Mouse (Mus musculus) cerebellum, adult (tissue): Measurements from ENCODE around the gene Atp6v0e2.

Experiments used
- ATAC-seq: cut with Nextera tagmentation; 2 replicates; pipeline ENCODE4 v1.9.2; 2017; ENCODE audit warnings: mild to moderate bottlenecking, moderate library complexity, mixed read lengths; ENCODE audit not compliant: insufficient number of reproducible peaks, low FRiP score, low TSS enrichment

Gene Atp6v0e2

DNA sequence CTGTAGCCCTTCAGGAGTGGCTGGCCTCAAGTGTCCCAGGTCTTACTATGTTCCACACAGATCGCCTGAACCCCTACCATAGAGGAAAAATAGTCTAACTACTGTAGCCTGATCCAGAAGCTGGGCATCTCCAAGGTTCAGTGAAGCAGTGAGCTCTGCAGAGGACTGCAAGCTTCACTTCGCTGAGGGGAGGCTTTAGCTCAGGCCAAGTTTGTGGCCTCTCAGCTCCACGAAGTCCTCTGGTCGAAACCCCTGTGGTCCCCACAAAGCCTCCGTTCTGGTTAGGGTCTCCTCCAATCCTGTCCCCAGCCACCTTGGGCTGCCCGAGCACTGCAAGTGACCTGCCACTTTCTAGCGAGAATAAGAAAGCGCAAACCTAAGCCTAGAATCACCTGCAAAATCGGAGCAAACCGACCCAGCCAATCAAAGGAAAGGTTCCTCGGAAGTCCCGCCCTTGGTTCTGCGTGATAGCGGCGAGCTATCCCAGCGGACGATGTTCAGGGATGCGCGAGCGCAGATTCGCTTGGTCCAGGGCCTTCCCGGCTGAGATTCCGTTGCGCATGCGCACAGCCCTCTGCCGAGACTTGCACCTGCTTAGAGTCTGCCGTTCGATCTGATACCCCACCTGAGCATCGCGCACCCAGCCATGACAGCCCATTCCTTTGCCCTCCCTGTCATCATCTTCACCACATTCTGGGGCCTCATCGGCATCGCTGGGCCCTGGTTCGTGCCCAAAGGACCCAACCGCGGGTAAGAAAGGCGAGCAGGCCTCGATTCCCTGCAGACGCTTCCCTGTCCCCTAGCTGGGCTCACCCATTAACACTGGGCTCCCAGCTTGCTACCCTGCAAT is at the start of gene Atp6v0e2:
Atp6v0e2 (plus strand) TSS at position 511 of the 850 bp plus-strand sequence.
- peak; percentile 92 for ATAC-seq

GRCm38 (mm10) chr6:48487747-48488725 is 49.4 kb upstream of the Atp6v0e2 start:
- no peak for ATAC-seq

DNA sequence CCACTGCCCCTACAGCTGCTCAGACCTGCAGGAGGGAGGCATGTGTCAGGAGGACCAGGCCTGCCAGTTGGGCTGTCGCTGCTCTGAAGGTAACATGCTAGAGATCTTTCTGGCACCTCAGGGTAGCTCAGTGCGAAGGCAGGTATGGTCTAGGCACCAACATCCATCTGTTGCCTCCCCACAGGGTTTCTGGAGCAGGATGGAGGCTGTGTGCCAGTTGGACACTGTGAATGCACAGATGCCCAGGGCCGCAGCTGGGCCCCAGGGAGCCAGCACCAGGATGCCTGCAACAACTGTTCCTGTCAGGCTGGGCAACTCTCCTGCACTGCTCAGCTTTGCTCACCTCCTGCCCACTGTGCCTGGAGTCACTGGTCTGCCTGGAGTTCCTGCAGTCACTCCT is 47.7 kb upstream of the Atp6v0e2 start:
- 0 out of 2 replicates have a peak, but pooled peaks have one; percentile 43 for ATAC-seq

DNA sequence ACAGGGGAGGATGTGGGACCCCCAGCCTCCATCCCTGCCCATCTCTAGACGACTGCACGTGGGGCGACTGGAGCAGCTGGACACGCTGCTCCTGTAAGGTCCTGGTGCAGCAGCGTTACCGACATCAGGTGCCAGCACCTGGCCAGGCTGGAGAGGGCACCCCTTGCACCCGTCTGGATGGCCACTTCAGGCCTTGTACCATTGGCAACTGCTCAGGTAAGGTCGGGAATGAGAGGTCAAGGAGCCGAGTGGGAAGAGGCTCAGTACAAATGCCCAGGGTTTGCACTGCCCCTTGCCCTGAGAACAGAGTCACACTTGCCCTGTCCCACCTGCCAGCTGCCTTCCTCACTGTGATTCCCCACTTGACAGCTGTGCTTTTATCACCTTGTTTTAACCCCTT is 46.1 kb upstream of the Atp6v0e2 start:
- no peak for ATAC-seq

DNA sequence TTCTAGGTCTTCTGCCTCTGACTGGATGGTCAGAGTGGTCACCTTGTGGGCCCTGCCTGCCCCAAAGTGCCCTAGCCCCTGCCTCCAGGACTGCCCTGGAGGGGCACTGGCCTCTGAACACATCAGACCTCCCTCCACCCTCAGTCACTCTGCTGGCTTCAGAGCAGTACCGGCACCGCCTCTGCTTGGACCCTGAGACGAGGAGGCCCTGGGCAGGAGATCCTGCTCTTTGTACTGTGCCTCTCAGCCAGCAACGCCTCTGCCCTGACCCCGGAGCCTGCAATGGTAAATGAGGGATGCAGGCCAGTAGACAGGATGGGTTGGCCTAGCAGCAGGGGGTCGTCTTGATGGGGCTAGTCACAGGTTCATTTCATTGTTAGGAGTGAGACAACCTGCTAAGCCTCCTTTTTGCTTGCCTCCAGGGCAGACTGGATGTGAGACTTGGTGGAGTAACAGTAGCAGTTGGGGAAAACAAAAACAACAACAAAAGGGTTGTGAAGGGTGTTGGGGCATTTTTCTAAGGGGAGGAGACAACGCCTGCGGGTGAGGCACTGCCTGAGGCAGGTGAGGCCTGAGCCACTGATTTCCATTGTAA is 44.2 kb upstream of the Atp6v0e2 start:
- ATAC-seq, result no peak

- no peak for ATAC-seq
Observed at GRCm38 (mm10) chr6:48497521-48497920, 39.9 kb upstream of the Atp6v0e2 start.

GRCm38 (mm10) chr6:48503847-48504240 is 33.6 kb upstream of the Atp6v0e2 start:
- 0 out of 2 replicates have a peak, but pooled peaks have one; percentile 7 for ATAC-seq

- ATAC-seq, result peak; percentile 98
Observed at GRCm38 (mm10) chr6:48504241-48504854, 33.1 kb upstream of the Atp6v0e2 start.

- ATAC-seq, result no peak
Observed at GRCm38 (mm10) chr6:48508087-48508486, 29.3 kb upstream of the Atp6v0e2 start.

DNA sequence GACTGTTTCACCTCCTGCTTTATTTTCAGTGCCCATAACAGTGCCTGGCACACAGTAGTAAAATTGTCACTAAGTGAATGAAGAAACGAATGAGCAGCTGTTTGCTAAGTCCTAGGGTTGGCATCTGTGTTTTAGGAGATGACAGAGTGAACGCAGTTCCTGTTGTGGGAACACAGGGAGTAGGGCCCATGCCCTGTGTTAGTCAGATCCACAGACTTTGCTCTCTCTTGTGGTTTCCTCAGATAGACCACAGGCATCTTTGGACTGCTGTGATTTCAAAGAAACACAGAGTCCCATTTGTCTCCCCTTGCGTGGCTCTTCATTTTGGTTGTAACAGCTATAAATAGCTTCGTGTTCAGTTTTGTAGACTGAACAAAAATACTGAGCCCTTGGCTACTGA is 27.0 kb upstream of the Atp6v0e2 start:
- no peak for ATAC-seq

- ATAC-seq, result no peak
Observed at GRCm38 (mm10) chr6:48511861-48512260, 25.6 kb upstream of the Atp6v0e2 start.

DNA sequence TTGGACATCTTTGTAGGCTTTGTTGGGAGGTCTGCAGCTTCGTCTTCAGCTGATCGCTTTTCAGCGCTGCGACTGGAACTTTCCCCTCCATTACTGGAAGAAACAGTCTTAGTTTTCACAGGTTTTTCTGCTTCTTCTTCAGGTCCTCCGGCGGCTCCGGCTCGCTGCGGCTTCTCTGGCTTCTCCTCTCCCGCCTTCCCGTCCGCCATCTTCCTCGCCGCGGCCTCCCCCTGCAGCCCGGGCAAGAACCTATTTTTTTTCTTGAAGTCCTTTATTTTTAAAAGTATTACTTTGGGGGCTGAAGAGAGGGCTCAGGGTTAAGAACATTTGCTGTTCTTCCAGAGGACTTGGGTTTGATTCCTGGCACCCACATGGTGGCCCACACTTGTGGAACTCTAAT is 12.5 kb upstream of the Atp6v0e2 start:
- 0 out of 2 replicates have a peak, but pooled peaks have one; percentile 72 for ATAC-seq

DNA sequence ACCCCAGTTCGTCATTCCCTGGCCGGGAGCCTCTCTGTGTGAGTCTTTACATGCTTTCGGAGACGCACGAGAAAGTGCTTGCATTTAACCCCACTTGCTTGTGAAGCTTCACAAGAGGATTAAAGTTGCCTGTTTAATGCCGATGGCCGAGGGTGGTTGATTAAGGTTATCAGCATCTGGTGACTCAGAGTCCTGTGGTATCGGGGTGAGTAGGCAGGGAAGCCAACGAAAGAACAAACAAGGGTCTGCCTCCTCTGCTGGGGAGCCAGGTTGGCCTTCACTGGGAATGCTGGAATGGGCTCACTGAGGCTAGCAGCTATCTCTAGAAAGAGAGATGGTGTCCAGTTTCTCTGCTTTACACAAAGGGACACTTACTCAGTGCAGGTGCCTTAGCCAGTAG is 9.5 kb upstream of the Atp6v0e2 start:
- no peak for ATAC-seq

DNA sequence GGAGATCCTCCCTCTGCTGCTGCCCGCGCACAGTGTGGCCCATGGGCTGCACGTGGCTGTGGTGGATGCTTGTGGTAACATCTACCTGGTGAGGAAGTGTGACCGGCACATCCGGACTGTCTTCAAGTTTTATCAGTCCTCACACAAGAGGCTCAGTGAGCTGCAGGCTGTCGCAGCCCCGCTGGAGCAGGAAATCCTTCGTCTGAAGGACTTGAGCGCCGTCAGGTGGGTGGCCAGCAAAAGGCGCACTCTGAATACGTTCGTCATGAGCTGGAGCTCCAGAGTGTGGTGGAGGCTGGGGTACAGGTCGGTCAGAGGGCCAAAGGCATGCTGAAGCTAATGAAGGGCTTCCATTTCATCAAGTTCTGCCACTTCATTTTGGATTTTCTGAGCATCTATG is 8.2 kb upstream of the Atp6v0e2 start:
- ATAC-seq, result no peak

- peak; percentile 24; the same call in 1 of the 2 replicates for ATAC-seq
Observed at GRCm38 (mm10) chr6:48529871-48530440, 7.5 kb upstream of the Atp6v0e2 start.

DNA sequence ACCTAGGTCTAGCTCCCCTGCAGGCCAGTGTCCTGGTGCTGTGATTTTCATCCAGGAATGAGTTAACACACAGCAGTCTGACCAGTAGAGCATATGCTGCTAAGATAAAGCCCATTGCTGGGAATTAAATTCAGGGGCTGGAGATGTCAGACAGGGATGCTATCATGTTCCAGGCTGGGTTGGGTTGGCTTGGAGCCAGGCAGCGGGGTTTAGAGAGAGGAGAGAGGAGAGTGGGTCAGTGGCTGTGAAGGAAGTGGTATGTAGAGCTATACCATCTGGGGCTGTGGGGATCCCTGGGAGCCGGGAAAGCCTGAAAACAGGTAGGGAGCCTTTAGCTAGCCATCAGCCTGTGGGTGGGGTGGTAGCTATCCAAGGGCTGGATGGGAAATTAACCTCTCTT is 6.6 kb upstream of the Atp6v0e2 start:
- ATAC-seq, result no peak

- ATAC-seq, result no peak
Observed at GRCm38 (mm10) chr6:48533475-48533874, 3.9 kb upstream of the Atp6v0e2 start.

DNA sequence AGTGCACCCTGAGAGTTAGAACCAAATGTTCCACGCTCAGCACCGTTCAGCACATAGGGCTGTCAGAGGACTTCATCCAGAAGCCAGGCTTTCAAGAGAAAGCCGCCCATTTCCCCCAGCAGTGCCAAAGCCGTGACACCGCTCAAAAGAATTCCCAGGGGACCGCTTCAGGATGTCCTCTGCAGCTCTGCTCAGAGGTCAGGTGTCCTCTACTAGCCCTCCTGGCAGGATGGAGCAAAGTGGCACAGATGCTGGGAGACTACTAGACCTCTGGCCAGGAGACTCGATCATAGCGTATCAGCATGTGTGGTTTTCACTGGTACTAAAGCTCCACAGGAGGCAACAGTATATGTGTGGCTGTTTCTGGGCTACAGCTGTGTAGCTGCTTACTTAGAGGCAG is 2.5 kb upstream of the Atp6v0e2 start:
- ATAC-seq, result no peak

DNA sequence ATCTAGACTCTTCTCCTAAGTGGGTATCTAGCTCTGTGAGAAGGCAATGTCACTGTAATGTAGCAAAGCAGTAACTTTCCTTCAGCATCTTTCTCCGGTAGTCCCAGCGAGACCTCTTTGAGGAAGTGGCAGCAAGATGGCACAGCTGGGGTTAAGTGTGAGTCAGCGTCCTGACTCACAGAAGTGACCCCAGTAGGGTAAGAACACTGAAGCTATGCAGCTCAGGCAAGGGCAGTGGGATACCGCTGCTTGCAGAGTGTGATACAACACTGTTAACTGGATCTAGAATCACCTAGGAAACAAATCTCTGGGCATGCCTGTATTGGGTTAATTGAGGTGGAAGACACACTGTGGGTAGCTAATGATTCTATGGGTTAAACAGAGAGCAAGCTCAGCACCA is 1.3 kb upstream of the Atp6v0e2 start:
- no peak for ATAC-seq
